Mouse (Mus musculus) cortical plate, adult 2 months (tissue): ENCODE measurements at regions not wholly inside any gene's neighbourhood (a gene's known extent, or its start where the extent isn't known, plus 50 kb on each side); places are given as distances from the start of the nearest gene placed in this dataset.

ENCODE experiments used
- CTCF ChIP-seq: fragments of 200-500 bp; IDR thresholded peaks from 2 replicates; pipeline ENCODE4 v1.5.1; 2011; ENCODE audit warnings: mild to moderate bottlenecking, control low read depth, low read length; ENCODE audit not compliant: insufficient read depth; ENCODE audit errors: extremely low read depth
- POLR2A ChIP-seq: fragments of 200-500 bp; IDR thresholded peaks from 2 replicates; pipeline ENCODE4 v1.6.1; 2011; ENCODE audit warnings: mild to moderate bottlenecking, low read length, control low read depth; ENCODE audit not compliant: insufficient read depth; ENCODE audit errors: extremely low read depth

DNA sequence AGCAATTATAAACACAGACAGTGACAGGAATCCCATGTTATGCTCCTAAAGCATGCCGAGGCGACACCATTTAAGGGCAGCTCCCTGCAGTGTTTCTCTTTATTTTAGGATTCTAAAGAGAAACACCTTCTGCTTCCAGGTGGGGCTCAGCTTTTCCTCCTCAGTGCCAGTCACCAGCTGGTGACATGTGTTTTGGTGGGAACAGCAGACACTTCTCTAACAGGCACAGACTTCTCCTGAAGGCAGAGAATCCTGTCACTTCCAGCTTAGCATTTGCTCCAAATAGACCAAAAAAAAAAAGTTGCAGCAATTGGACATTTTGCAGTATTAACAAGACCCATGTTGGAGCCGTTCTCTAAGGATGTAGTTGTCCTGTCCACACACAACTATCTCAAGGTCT lies 115.6 kb upstream of the Cdh6 start:
- TF ChIP-seq CTCF = no peak
- TF ChIP-seq POLR2A = no peak
